Mouse (Mus musculus) embryonic facial prominence, embryonic 11.5 days (tissue): ENCODE data around the gene Ropn1l. TPM values are rescaled to one million over a fixed set of nuclear protein-coding genes. Genes with fewer than 3 reads are reported as not detected.

Source experiments
- ATAC-seq: fragments of 200-750 bp; cut with Nextera tagmentation; replicated peaks from 2 replicates; pipeline ENCODE4 v1.8.0; 2017; ENCODE audit warnings: low read depth; ENCODE audit not compliant: insufficient number of reproducible peaks, low FRiP score, low TSS enrichment
- DNase-seq: peaks from one replicate; pipeline ENCODE4 v3.0.0-alpha.2; 2015; ENCODE audit warnings: low spot score
- H3K27ac ChIP-seq: fragments of 300-500 bp; sonication (generic); replicated peaks from 2 replicates; pipeline ENCODE4 v1.5.1; 2014; ENCODE audit warnings: mild to moderate bottlenecking, low read depth, low read length, control low read depth
- H3K27me3 ChIP-seq: fragments of 300-500 bp; sonication (generic); 2 replicates; pipeline ENCODE4 v1.6.1; 2014; ENCODE audit warnings: mild to moderate bottlenecking, low read length, moderate library complexity, mixed read lengths; ENCODE audit not compliant: control insufficient read depth, insufficient read depth
- H3K36me3 ChIP-seq: fragments of 300-500 bp; sonication (generic); replicated peaks from 2 replicates; pipeline ENCODE4 v1.6.1; 2014; ENCODE audit warnings: low read depth, mild to moderate bottlenecking, low read length, moderate library complexity, mixed read lengths; ENCODE audit not compliant: control insufficient read depth, insufficient read depth
- H3K4me1 ChIP-seq: fragments of 300-500 bp; sonication (generic); 2 replicates; pipeline ENCODE4 v1.6.1; 2014; ENCODE audit warnings: low read length, mixed read lengths; ENCODE audit not compliant: control insufficient read depth, insufficient read depth
- H3K4me2 ChIP-seq: fragments of 300-500 bp; sonication (generic); 2 replicates; pipeline ENCODE4 v1.6.1; 2014; ENCODE audit warnings: low read depth, mild to moderate bottlenecking, control low read depth, low read length, moderate library complexity
- H3K4me3 ChIP-seq: fragments of 300-500 bp; sonication (generic); 2 replicates; pipeline ENCODE4 v1.5.1; 2014; ENCODE audit warnings: low read depth, low read length, control low read depth
- H3K9ac ChIP-seq: fragments of 300-500 bp; sonication (generic); replicated peaks from 2 replicates; pipeline ENCODE4 v1.6.1; 2014; ENCODE audit warnings: mild to moderate bottlenecking, control low read depth, low read length
- H3K9me3 ChIP-seq: fragments of 300-500 bp; sonication (generic); replicated peaks from 2 replicates; pipeline ENCODE4 v1.6.1; 2016; ENCODE audit warnings: mild to moderate bottlenecking, low read length, inconsistent platforms, mixed read lengths; ENCODE audit not compliant: control insufficient read depth
- WGBS: fragments of 180-500 bp; shearing (Covaris S2); extraction: QIAGEN DNeasy Blood & Tissue Kit; methylation state at CpG from one replicate; pipeline ENCODE4 v1.1.7; 2014; 5-methylcytosine and 5-hydroxymethylcytosine counted together
- polyA plus RNA-seq: library from polyadenylated mRNA; unstranded; fragments of >200 nt; fragmentation: Nextera tagmentation; extraction: Ambion mirVana; gene quantifications from 2 replicates; pipeline ENCODE4 v1.2.1, GENCODE M21; 2014

The Ropn1l gene
- polyA plus RNA-seq, 1 experiment from 2014 or later, result 2.7 TPM

- ATAC-seq (no peak), DNase-seq (no peak)
- no peaks in the 10 kb centered on the region for H3K9me3 ChIP-seq
- no peak overlapping the region for H3K9ac ChIP-seq
- no peak overlapping the region for H3K4me2 ChIP-seq
- H3K36me3 ChIP-seq, result no peaks in the 10 kb centered on the region
- H3K4me3 ChIP-seq, result no peak overlapping the region
- WGBS, result 74% methylated on average over 12 of the region's 12 CpGs
- H3K27ac ChIP-seq, result no peak overlapping the region
- no peaks in the 10 kb centered on the region for H3K27me3 ChIP-seq
- H3K4me1 ChIP-seq, result no peaks in the 10 kb centered on the region
Observed at GRCm38 (mm10) chr15:31402200-31402892, 51.2 kb downstream of the Ropn1l start.

GRCm38 (mm10) chr15:31400974-31401373, 52.6 kb downstream of the Ropn1l start:
- H3K9me3 ChIP-seq, result no peaks in the 10 kb centered on the region
- no peak overlapping the region for H3K4me2 ChIP-seq
- no peak overlapping the region for H3K4me3 ChIP-seq
- no peak overlapping the region for H3K27ac ChIP-seq
- no peaks in the 10 kb centered on the region for H3K36me3 ChIP-seq
- H3K27me3 ChIP-seq, result no peaks in the 10 kb centered on the region
- H3K4me1 ChIP-seq, result no peaks in the 10 kb centered on the region
- whole genome bisulfite sequencing, result 51% methylated on average over 3 of the region's 3 CpGs
- ATAC-seq (no peak), DNase-seq (no peak)
- no peak overlapping the region for H3K9ac ChIP-seq

GRCm38 (mm10) chr15:31398769-31399168, 54.8 kb downstream of the Ropn1l start:
- DNase-seq, result no peak
- 95% methylated on average over 13 of the region's 13 CpGs for WGBS

GRCm38 (mm10) chr15:31397379-31397778, 56.2 kb downstream of the Ropn1l start:
- Histone ChIP-seq H3K27ac (no peak overlapping the region), H3K9me3 (no peaks in the 10 kb centered on the region), H3K4me1 (no peaks in the 10 kb centered on the region), H3K4me2 (no peak overlapping the region), H3K36me3 (no peaks in the 10 kb centered on the region), H3K9ac (no peak overlapping the region), H3K27me3 (no peaks in the 10 kb centered on the region), H3K4me3 (no peak overlapping the region)
- DNase-seq, result no peak
- no peak for ATAC-seq
- 73% methylated on average over 3 of the region's 3 CpGs for WGBS

More at GRCm38 (mm10) chr15:31398769-31399168, 54.8 kb downstream of the Ropn1l start:
- Histone ChIP-seq H3K36me3 (no peaks in the 10 kb centered on the region), H3K27ac (no peak overlapping the region), H3K4me1 (no peaks in the 10 kb centered on the region), H3K4me3 (no peak overlapping the region), H3K9me3 (no peaks in the 10 kb centered on the region), H3K4me2 (no peak overlapping the region), H3K9ac (no peak overlapping the region), H3K27me3 (no peaks in the 10 kb centered on the region)
- no peak for ATAC-seq

GRCm38 (mm10) chr15:31396755-31397154, 56.8 kb downstream of the Ropn1l start:
- H3K27me3 ChIP-seq, result no peaks in the 10 kb centered on the region
- WGBS, result 86% methylated on average over 5 of the region's 5 CpGs
- no peak overlapping the region for H3K9ac ChIP-seq
- H3K4me1 ChIP-seq, result no peaks in the 10 kb centered on the region
- H3K4me2 ChIP-seq, result no peak overlapping the region
- ATAC-seq (no peak), DNase-seq (no peak)
- no peak overlapping the region for H3K27ac ChIP-seq
- H3K36me3 ChIP-seq, result no peaks in the 10 kb centered on the region
- H3K4me3 ChIP-seq, result no peak overlapping the region
- no peaks in the 10 kb centered on the region for H3K9me3 ChIP-seq

GRCm38 (mm10) chr15:31395986-31396385, 57.6 kb downstream of the Ropn1l start:
- no peak overlapping the region for H3K27ac ChIP-seq
- WGBS, result 84% methylated on average over 4 of the region's 4 CpGs
- H3K4me2 ChIP-seq, result no peak overlapping the region
- H3K9ac ChIP-seq, result no peak overlapping the region
- ATAC-seq (no peak), DNase-seq (no peak)
- no peaks in the 10 kb centered on the region for H3K36me3 ChIP-seq
- H3K27me3 ChIP-seq, result no peaks in the 10 kb centered on the region
- H3K4me3 ChIP-seq, result no peak overlapping the region
- no peaks in the 10 kb centered on the region for H3K4me1 ChIP-seq
- H3K9me3 ChIP-seq, result no peaks in the 10 kb centered on the region

GRCm38 (mm10) chr15:31393402-31393801, 60.1 kb downstream of the Ropn1l start:
- Histone ChIP-seq H3K4me3 (no peak overlapping the region), H3K36me3 (no peaks in the 10 kb centered on the region), H3K4me1 (no peaks in the 10 kb centered on the region), H3K9ac (no peak overlapping the region), H3K27me3 (no peaks in the 10 kb centered on the region), H3K9me3 (no peaks in the 10 kb centered on the region), H3K4me2 (no peak overlapping the region), H3K27ac (no peak overlapping the region)
- ATAC-seq (no peak), DNase-seq (no peak)
- 76% methylated on average over 6 of the region's 6 CpGs for WGBS

GRCm38 (mm10) chr15:31392705-31393104, 60.8 kb downstream of the Ropn1l start:
- Histone ChIP-seq H3K27me3 (no peaks in the 10 kb centered on the region), H3K9me3 (no peaks in the 10 kb centered on the region), H3K27ac (no peak overlapping the region), H3K4me3 (no peak overlapping the region), H3K9ac (no peak overlapping the region), H3K4me1 (no peaks in the 10 kb centered on the region), H3K4me2 (no peak overlapping the region), H3K36me3 (no peaks in the 10 kb centered on the region)
- DNase-seq (no peak), ATAC-seq (no peak)
- 86% methylated on average over 7 of the region's 7 CpGs for WGBS
